Mouse (Mus musculus) thymus, postnatal 0 days (tissue): ENCODE data around the gene Ttc9c. TPM values are rescaled to one million over a fixed set of nuclear protein-coding genes. Genes with fewer than 3 reads are reported as not detected.
"Not testable (repeated sequence)": the region's sequence is repeated elsewhere in the genome, so short reads cannot be mapped to it uniquely, and the experiment has no call there.

ENCODE experiments used
- DNase-seq: peaks from one replicate; pipeline ENCODE4 v3.0.0-alpha.2; 2015; ENCODE audit warnings: low spot score
- polyA plus RNA-seq: library from polyadenylated mRNA; unstranded; fragments of >200 nt; fragmentation: Nextera tagmentation; extraction: Ambion mirVana; gene quantifications from 2 replicates; pipeline ENCODE4 v1.2.1, GENCODE M21; 2015

The Ttc9c gene
- polyA plus RNA-seq = 44.1 and 49.8 TPM in 2 replicates

GRCm38 (mm10) chr19:8818801-8819595 is at the start of gene Ttc9c:
TSS of gene Ttc9c (minus strand) at chr19:8819333.
- DNase-seq = peak; percentile 97

GRCm38 (mm10) chr19:8864265-8864664 is 45.1 kb upstream of the Ttc9c start:
- no peak for DNase-seq

- peak; percentile 64 for DNase-seq
Measured at GRCm38 (mm10) chr19:8859018-8859417, 39.9 kb upstream of the Ttc9c start.

- DNase-seq = peak; percentile 54
Measured at GRCm38 (mm10) chr19:8857689-8858088, 38.6 kb upstream of the Ttc9c start.

- DNase-seq = no peak
Measured at GRCm38 (mm10) chr19:8853117-8853516, 34.0 kb upstream of the Ttc9c start.

- DNase-seq = no peak
Measured at GRCm38 (mm10) chr19:8852236-8852928, 33.2 kb upstream of the Ttc9c start.

- no peak for DNase-seq
Measured at GRCm38 (mm10) chr19:8851639-8852038, 32.5 kb upstream of the Ttc9c start.

GRCm38 (mm10) chr19:8850402-8850901 is 31.3 kb upstream of the Ttc9c start, which contains the start of gene Lrrn4cl:
TSS of gene Lrrn4cl (plus strand) at chr19:8850768.
- DNase-seq = no peak

GRCm38 (mm10) chr19:8848356-8848755 is 29.2 kb upstream of the Ttc9c start:
- no peak for DNase-seq

- DNase-seq = peak; percentile 82
Measured at GRCm38 (mm10) chr19:8844371-8845129, 25.4 kb upstream of the Ttc9c start.

- no peak for DNase-seq
Measured at GRCm38 (mm10) chr19:8842961-8843360, 23.8 kb upstream of the Ttc9c start.

GRCm38 (mm10) chr19:8841012-8841411 is 21.9 kb upstream of the Ttc9c start:
- no peak for DNase-seq

- peak; percentile 55 for DNase-seq
Measured at GRCm38 (mm10) chr19:8839908-8840791, 21.0 kb upstream of the Ttc9c start.

GRCm38 (mm10) chr19:8839103-8839907 is 20.2 kb upstream of the Ttc9c start, which contains the start of gene Gng3:
TSS of gene Gng3 (minus strand) at chr19:8839194.
- DNase-seq = no peak

GRCm38 (mm10) chr19:8838041-8838730 is 19.1 kb upstream of the Ttc9c start:
- peak; percentile 39 for DNase-seq

GRCm38 (mm10) chr19:8837251-8837791 is 18.2 kb upstream of the Ttc9c start, which contains the start of gene Bscl2:
TSS of gene Bscl2 (plus strand) at chr19:8837467.
- peak; percentile 84 for DNase-seq

- not testable (repeated sequence) for DNase-seq
Measured at GRCm38 (mm10) chr19:8836327-8836726, 17.2 kb upstream of the Ttc9c start.

GRCm38 (mm10) chr19:8832971-8833370 is 13.8 kb upstream of the Ttc9c start:
- DNase-seq = no peak

- no peak for DNase-seq
Measured at GRCm38 (mm10) chr19:8831262-8831661, 12.1 kb upstream of the Ttc9c start.
